Mouse (Mus musculus) lung, postnatal 0 days (tissue): ENCODE measurements at regions not wholly inside any gene's neighbourhood (a gene's known extent, or its start where the extent isn't known, plus 50 kb on each side); places are given as distances from the start of the nearest gene placed in this dataset.

ENCODE experiments used
- CTCF ChIP-seq: IDR thresholded peaks from 2 replicates; pipeline ENCODE4 v1.5.1; 2016; ENCODE audit warnings: antibody characterized with exemption, mild to moderate bottlenecking
- EP300 ChIP-seq: IDR thresholded peaks from 2 replicates; pipeline ENCODE4 v1.6.1; 2016; ENCODE audit warnings: antibody characterized with exemption, mild to moderate bottlenecking, control low read depth

DNA sequence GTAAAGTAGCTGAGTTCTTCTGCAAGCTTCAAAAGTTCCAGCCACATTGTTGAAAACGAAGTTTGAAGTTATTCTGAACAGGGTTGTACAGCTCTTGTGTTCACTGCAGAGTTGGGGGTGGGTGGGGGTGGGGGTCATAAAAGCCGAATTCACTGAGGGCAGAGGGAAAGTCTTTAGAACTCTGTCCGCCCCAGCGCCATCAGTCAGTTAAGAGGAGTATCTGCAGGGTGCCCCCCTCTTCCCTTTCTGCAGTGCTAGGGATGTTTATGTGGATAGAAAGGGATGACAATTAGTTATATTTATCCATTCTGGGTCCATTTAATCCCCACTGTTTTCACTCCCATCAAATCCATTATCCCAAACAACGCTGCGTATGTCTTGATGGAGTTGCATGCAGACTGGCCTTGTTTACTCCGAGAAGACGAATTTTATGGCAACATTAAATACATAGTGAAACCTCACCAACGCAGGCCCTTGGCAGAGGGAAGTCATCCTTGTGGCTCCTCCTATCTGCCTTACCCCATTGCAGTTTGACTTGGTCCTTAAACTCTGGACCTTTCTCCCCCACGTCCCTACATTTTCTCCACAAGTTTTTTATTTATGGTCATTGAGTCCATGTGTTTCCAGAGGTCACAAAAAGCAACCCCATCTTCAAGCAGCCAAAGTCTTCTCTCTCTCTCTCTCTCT, 526.8 kb upstream of the Sall1 start:
- no peak for TF ChIP-seq EP300
- no peak for TF ChIP-seq CTCF
